Mouse (Mus musculus) bone marrow, adult 2 months (tissue): ENCODE results near the gene Agpat4.

Experiments
- CTCF ChIP-seq: fragments of 200-500 bp; IDR thresholded peaks from 2 replicates; pipeline ENCODE4 v1.5.1; 2011; ENCODE audit warnings: low read length, control low read depth; ENCODE audit not compliant: control insufficient read depth, insufficient read depth
- POLR2A ChIP-seq: fragments of 200-500 bp; IDR thresholded peaks from 2 replicates; pipeline ENCODE4 v1.6.1; 2011; ENCODE audit warnings: low read depth, mild to moderate bottlenecking, control low read depth, low read length, borderline replicate concordance; ENCODE audit not compliant: control insufficient read depth

DNA sequence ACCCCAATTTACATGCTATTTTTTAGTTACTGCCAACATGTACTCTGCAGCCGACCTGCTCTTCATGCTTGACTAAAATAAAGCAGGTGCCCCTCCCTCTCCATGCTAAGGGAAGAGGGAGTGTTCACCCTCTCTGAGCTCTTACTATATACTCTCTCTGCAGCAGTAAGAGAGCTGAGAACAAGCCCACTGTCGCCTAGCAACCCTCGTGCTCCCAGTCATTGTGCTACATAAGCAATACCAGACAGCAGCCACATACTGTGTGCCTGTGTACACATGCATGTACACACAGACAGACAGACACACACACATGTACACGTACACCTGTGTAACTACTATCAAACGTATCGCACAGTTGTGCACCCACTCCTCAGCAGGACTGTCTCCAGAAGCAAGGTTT, 111.7 kb downstream of the Agpat4 start:
- no peak for TF ChIP-seq POLR2A
- TF ChIP-seq CTCF = no peak
